Mouse (Mus musculus) megakaryocyte, embryonic 14.5 days (primary cell): ENCODE results near the gene Alkbh5. TPM values are rescaled to one million over a fixed set of nuclear protein-coding genes. Genes with fewer than 3 reads are reported as not detected.

Source experiments
- H3K27me3 ChIP-seq: replicated peaks from 2 replicates; pipeline ENCODE3; 2012; ENCODE audit warnings: inconsistent platforms
- H3K36me3 ChIP-seq: replicated peaks from 2 replicates; pipeline ENCODE3; 2012; ENCODE audit warnings: low read length, inconsistent platforms, mixed read lengths
- H3K4me1 ChIP-seq: 2 replicates; pipeline ENCODE4 v1.6.1; 2012; ENCODE audit warnings: inconsistent platforms
- H3K4me3 ChIP-seq: replicated peaks from 2 replicates; pipeline ENCODE3; 2012; ENCODE audit warnings: moderate library complexity, mild to moderate bottlenecking, inconsistent platforms
- H3K9me3 ChIP-seq: 2 replicates; pipeline ENCODE4 v1.6.1; 2012; ENCODE audit warnings: inconsistent platforms
- FLI1 ChIP-seq: IDR thresholded peaks from 2 replicates; pipeline ENCODE4 v1.6.1; 2012; ENCODE audit warnings: low read length, inconsistent platforms, mixed read lengths
- GATA1 ChIP-seq: IDR thresholded peaks from 3 replicates; pipeline ENCODE4 v1.6.1; 2012; ENCODE audit warnings: mixed read lengths, low read length, inconsistent platforms, borderline replicate concordance
- polyA plus RNA-seq: library from polyadenylated mRNA; stranded (reverse); fragments of >175 nt; gene quantifications from 2 replicates; pipeline ENCODE4 v1.2.3, GENCODE M21; 2012; ENCODE audit warnings: low replicate concordance; ENCODE audit not compliant: insufficient read depth

Alkbh5 gene
- 10.9 and 18.5 TPM in 2 replicates for polyA plus RNA-seq

- H3K36me3 ChIP-seq, result peaks cover 16% of the 10 kb centered on the region
- H3K27me3 ChIP-seq, result peaks cover 3% of the 10 kb centered on the region
- H3K4me3 ChIP-seq, result peak within 1 kb of the TSS; percentile 100
- no peaks in the 10 kb centered on the region for H3K9me3 ChIP-seq
- peaks cover 38% of the 10 kb centered on the region for H3K4me1 ChIP-seq
- TF ChIP-seq GATA1 (no peak), FLI1 (no peak)
These were observed at the start of gene Alkbh5 for GRCm38 (mm10) chr11:60536180-60536858. Gene Alkbh5 (plus strand): TSS chr11:60536381.

GRCm38 (mm10) chr11:60492726-60493125 is 43.5 kb upstream of the Alkbh5 start:
- Histone ChIP-seq H3K36me3 (no peaks in the 10 kb centered on the region), H3K27me3 (peaks cover 72% of the 10 kb centered on the region), H3K4me1 (peaks cover 13% of the 10 kb centered on the region; the same call in 1 of the 2 replicates), H3K9me3 (no peaks in the 10 kb centered on the region), H3K4me3 (no peak overlapping the region)
- TF ChIP-seq GATA1, result no peak
- TF ChIP-seq FLI1, result no peak

DNA sequence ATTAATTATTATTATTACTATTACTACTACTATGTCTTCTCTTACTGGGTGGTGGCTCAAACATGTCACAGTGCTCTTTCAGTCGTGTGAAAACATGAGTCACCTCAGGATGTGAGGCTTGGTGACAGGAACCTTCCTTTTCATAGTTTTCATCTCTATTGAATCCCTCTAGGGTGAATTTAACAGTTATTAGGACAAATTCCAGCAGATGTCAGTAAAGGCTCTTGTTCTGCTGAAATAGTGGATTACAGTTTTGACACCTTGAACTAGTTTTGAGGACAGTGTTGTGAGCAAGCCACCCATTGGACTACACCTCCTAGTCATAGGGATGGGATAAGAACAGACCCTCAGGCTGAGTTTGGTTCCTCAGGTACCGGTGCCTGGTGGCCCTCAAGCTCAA is 40.5 kb upstream of the Alkbh5 start:
- peaks cover 91% of the 10 kb centered on the region for H3K27me3 ChIP-seq
- H3K4me1 ChIP-seq, result peaks cover 13% of the 10 kb centered on the region; the same call in 1 of the 2 replicates
- H3K4me3 ChIP-seq, result peak overlapping the region; percentile 38
- no peaks in the 10 kb centered on the region for H3K9me3 ChIP-seq
- H3K36me3 ChIP-seq, result no peaks in the 10 kb centered on the region
- TF ChIP-seq FLI1, result no peak
- TF ChIP-seq GATA1, result no peak

DNA sequence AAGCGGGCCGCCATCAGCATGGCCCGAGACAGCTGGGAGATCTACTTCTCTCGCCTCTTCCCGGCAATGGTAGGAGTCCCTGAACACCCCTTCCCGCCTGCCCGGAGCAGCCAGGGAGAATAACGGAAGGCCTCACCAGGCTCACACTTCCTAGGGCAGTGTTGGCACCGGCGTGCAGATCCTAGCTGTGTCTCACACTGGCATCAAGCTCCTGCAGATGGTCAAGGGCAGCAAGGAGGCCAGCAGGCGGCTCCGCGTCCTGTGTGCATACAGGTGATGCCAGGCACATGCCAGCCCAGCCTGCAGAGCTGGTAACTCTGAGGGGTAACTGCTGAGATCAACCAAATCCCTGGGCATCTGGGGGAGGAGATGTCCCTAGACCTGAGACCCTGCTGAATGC is 28.9 kb upstream of the Alkbh5 start:
- no peak for TF ChIP-seq FLI1
- no peak for TF ChIP-seq GATA1
- no peaks in the 10 kb centered on the region for H3K36me3 ChIP-seq
- H3K4me3 ChIP-seq, result no peak overlapping the region
- H3K9me3 ChIP-seq, result no peaks in the 10 kb centered on the region
- peaks cover 93% of the 10 kb centered on the region for H3K27me3 ChIP-seq
- H3K4me1 ChIP-seq, result peaks cover 23% of the 10 kb centered on the region

- Histone ChIP-seq H3K4me3 (peak overlapping the region; percentile 85), H3K4me1 (peaks cover 23% of the 10 kb centered on the region), H3K9me3 (no peaks in the 10 kb centered on the region), H3K36me3 (no peaks in the 10 kb centered on the region), H3K27me3 (peaks cover 81% of the 10 kb centered on the region)
- TF ChIP-seq GATA1, result no peak
- TF ChIP-seq FLI1, result no peak
These were observed 27.2 kb upstream of the Alkbh5 start for GRCm38 (mm10) chr11:60508950-60509349.

GRCm38 (mm10) chr11:60509500-60509899 is 26.7 kb upstream of the Alkbh5 start:
- H3K27me3 ChIP-seq, result peaks cover 78% of the 10 kb centered on the region
- no peaks in the 10 kb centered on the region for H3K36me3 ChIP-seq
- TF ChIP-seq GATA1, result no peak
- no peak for TF ChIP-seq FLI1
- no peaks in the 10 kb centered on the region for H3K9me3 ChIP-seq
- peak overlapping the region; percentile 85 for H3K4me3 ChIP-seq
- H3K4me1 ChIP-seq, result peaks cover 23% of the 10 kb centered on the region

- Histone ChIP-seq H3K27me3 (peaks cover 71% of the 10 kb centered on the region), H3K4me1 (peaks cover 23% of the 10 kb centered on the region), H3K36me3 (no peaks in the 10 kb centered on the region), H3K9me3 (no peaks in the 10 kb centered on the region), H3K4me3 (no peak overlapping the region)
- TF ChIP-seq FLI1 (no peak), GATA1 (no peak)
These were observed 24.3 kb upstream of the Alkbh5 start for GRCm38 (mm10) chr11:60511893-60512292.

GRCm38 (mm10) chr11:60512520-60512919 is 23.7 kb upstream of the Alkbh5 start:
- H3K9me3 ChIP-seq, result no peaks in the 10 kb centered on the region
- peaks cover 22% of the 10 kb centered on the region for H3K4me1 ChIP-seq
- no peak for TF ChIP-seq FLI1
- no peak for TF ChIP-seq GATA1
- H3K27me3 ChIP-seq, result peaks cover 71% of the 10 kb centered on the region
- no peak overlapping the region for H3K4me3 ChIP-seq
- no peaks in the 10 kb centered on the region for H3K36me3 ChIP-seq

DNA sequence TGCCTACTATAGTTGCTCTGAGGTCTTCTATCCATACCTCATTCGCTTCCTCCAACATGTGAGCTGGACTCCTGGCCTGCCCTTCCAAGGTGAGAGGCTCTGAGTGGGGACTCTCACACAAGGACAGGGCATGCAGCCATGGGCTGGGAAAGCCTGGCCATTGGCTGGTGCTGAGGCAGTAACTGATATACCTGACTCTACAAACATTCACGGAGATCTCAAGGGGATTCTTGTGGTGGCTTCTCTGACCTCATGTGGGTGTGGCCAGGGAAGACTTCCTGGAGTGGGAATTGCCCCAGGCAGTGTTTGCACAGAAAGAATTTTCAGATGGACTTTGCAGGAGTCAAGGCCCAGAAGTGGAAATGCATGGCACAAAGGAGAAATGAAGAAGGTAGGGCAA is 21.2 kb upstream of the Alkbh5 start:
- H3K4me3 ChIP-seq, result no peak overlapping the region
- H3K4me1 ChIP-seq, result peaks cover 6% of the 10 kb centered on the region
- TF ChIP-seq FLI1 (no peak), GATA1 (no peak)
- no peaks in the 10 kb centered on the region for H3K36me3 ChIP-seq
- peaks cover 65% of the 10 kb centered on the region for H3K27me3 ChIP-seq
- peaks cover 7% of the 10 kb centered on the region for H3K9me3 ChIP-seq

DNA sequence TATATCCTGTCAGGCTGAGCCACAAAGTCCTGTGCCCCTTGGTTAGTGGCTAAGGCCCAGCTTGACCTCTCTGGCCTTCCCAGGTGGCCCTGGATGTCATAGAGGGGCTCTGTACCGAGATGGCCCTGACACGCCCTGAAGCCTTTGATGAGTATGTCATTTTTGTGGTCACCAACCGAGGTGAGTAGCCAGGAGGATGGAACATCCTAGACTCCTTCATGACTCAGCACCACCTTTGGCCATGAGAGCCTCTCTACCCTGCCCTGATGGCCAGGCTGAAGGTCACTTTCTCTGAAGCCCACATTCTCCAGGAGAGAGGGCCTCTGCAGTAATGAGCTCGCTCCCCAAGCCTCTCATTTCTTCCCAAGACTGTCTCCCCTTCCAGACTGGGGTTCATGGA is 17.9 kb upstream of the Alkbh5 start:
- H3K4me3 ChIP-seq, result no peak overlapping the region
- H3K36me3 ChIP-seq, result no peaks in the 10 kb centered on the region
- peaks cover 18% of the 10 kb centered on the region for H3K9me3 ChIP-seq
- no peak for TF ChIP-seq GATA1
- TF ChIP-seq FLI1, result no peak
- peaks cover 3% of the 10 kb centered on the region; the same call in 1 of the 2 replicates for H3K4me1 ChIP-seq
- peaks cover 55% of the 10 kb centered on the region for H3K27me3 ChIP-seq
